In genomic region chr7:127879301-127879700, GRCm38 (mm10) we compare ENCODE assay signal across 24 mouse cellular contexts. TPM values are rescaled to one million over a fixed set of nuclear protein-coding genes. Genes with fewer than 3 reads are reported as not detected.
"Had no signal": no experiment of that assay in that cellular context is flagged by ENCODE, and none has a peak within 500 bp of the region (broad histone marks: within the 10 kb centered on the region; RNA-seq: fewer than 3 reads in every experiment).

No protein-coding gene starts in this region.

- H3K9ac ChIP-seq: liver, embryonic 15.5 days; liver, postnatal 0 days; lung, embryonic 15.5 days; midbrain, embryonic 13.5 days; midbrain, embryonic 15.5 days; neural tube, embryonic 12.5 days; stomach, embryonic 15.5 days had no signal

- DNase-seq: liver, postnatal 0 days; lung, adult 2 months; lung, postnatal 14 days; lung, postnatal 36 days; right cerebral cortex, postnatal 14 days; thymus, adult 2 months; thymus, postnatal 25 days; thymus, postnatal 4 days had no signal

- H3K27me3 ChIP-seq: liver, embryonic 15.5 days; lung, embryonic 15.5 days; midbrain, embryonic 13.5 days; midbrain, embryonic 15.5 days; neural tube, embryonic 12.5 days; stomach, embryonic 15.5 days had no signal

- H3K9me3 ChIP-seq: lung, embryonic 15.5 days; midbrain, embryonic 13.5 days; midbrain, embryonic 15.5 days; neural tube, embryonic 12.5 days; stomach, embryonic 15.5 days had no signal

- H3K4me3 ChIP-seq: liver, embryonic 15.5 days; lung, embryonic 15.5 days; midbrain, embryonic 13.5 days; midbrain, embryonic 15.5 days; neural tube, embryonic 12.5 days; stomach, embryonic 15.5 days had no signal

- ATAC-seq: liver, postnatal 0 days; lung, postnatal 0 days; midbrain, embryonic 13.5 days; midbrain, embryonic 15.5 days had no signal

- H3K4me2 ChIP-seq: liver, embryonic 15.5 days; lung, embryonic 15.5 days; midbrain, embryonic 11.5 days; midbrain, embryonic 13.5 days; midbrain, embryonic 15.5 days; neural tube, embryonic 12.5 days; stomach, embryonic 15.5 days had no signal

- H3K27ac ChIP-seq: liver, embryonic 15.5 days; lung, embryonic 15.5 days; macrophage; midbrain, embryonic 13.5 days; midbrain, embryonic 15.5 days; neural tube, embryonic 12.5 days; stomach, embryonic 15.5 days; stomach, postnatal 0 days had no signal

RNA-seq across cellular contexts. Expression of gene Prss53, which starts 11.5 kb away (rescaled TPM):
- total RNA-seq: monocyte, adult 5-6 weeks; neutrophil, adult 5-6 weeks had no signal
- polyA plus RNA-seq: macrophage had no signal

RNA-seq across cellular contexts. Expression of gene Gm21974, which starts 16.0 kb away (rescaled TPM):
- total RNA-seq: megakaryocyte progenitor cell, adult 5-6 weeks; monocyte, adult 5-6 weeks; neutrophil, adult 5-6 weeks had no signal
- polyA plus RNA-seq: liver, embryonic 15.5 days; liver, postnatal 0 days; lung, adult 2 months; lung, embryonic 15.5 days; lung, postnatal 0 days; macrophage; midbrain, embryonic 11.5 days; midbrain, embryonic 13.5 days; midbrain, embryonic 15.5 days; midbrain, postnatal 0 days; neural tube, embryonic 12.5 days; spleen, adult 2 months; stomach, embryonic 15.5 days; stomach, postnatal 0 days; thymus, adult 2 months; urinary bladder, adult 2 months had no signal
